ENCODE assay signal across 16 mouse cellular contexts in the genomic region with DNA sequence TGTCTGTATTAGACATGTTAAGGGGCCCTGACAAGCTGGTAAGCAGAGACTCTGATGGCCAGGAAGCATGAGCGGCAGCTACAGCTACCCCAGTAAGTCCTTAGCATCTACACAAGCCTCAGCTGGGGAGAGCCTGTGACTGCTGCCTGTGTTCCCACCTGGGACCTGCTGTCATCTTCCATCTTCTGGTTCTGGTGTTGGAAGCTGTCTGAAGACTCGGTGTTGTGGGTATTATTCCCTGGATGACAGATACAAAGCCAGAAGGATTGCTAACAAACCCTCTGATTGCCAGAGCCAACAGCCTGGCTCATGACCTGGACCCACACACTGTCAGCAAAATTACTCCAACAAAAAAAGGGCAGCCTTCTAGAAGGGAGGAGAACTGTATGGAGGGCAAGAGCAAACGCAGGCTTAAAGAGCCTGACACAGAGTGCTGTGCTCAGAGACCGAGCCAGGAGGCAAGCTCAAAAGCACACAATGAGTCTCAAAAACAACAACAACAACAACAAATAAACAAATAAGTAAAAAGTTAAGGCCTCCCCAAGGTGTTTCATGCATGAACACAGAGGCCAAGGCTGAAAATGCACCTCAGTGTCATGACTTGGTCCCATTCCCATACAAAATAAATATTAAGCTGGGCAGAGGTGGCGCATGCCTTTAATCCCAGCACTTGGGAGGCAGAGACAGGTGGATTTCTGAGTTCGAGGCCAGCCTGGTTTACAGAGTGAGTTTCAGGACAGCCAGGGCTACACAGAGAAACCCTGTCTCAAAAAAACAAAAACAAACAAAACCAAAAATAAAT. TPM values are rescaled to one million over a fixed set of nuclear protein-coding genes. Genes with fewer than 3 reads are reported as not detected.
A peak's percentile ranks its signal among the peaks of the same experiment; 100 is the strongest.
DNase-seq lines count a peak whose midpoint lies in the region; ATAC-seq and TF ChIP-seq lines count a peak whose summit lies in the region.
"Had no signal": no experiment of that assay in that cellular context is flagged by ENCODE, and none has a peak within 500 bp of the region (broad histone marks: within the 10 kb centered on the region; RNA-seq: fewer than 3 reads in every experiment).

No protein-coding gene starts in this region.

- H3K4me3 ChIP-seq in lung, embryonic 15.5 days: no peak overlapping the region
- no peak overlapping the region for H3K4me3 ChIP-seq in small intestine, adult 2 months (ENCODE audit: low read depth, low read length)
- H3K4me3 ChIP-seq: forebrain, embryonic 10.5 days; hindbrain, embryonic 12.5 days; liver, embryonic 15.5 days had no signal

- 68% methylated on average over 6 of the region's 6 CpGs for WGBS in lung, embryonic 15.5 days
- WGBS in small intestine, adult 2 months: 57% methylated on average over 6 of the region's 6 CpGs

- H3K36me3 ChIP-seq in lung, embryonic 15.5 days: no peaks in the 10 kb centered on the region
- no peaks in the 10 kb centered on the region for H3K36me3 ChIP-seq in small intestine, adult 2 months (ENCODE audit: control insufficient read depth, insufficient read depth, low read length)
- H3K36me3 ChIP-seq: forebrain, embryonic 10.5 days; hindbrain, embryonic 12.5 days; liver, embryonic 15.5 days had no signal

- 0 out of 2 replicates have a peak, but pooled peaks cover 4% of the 10 kb centered on the region for H3K4me1 ChIP-seq in lung, embryonic 15.5 days
- H3K4me1 ChIP-seq in small intestine, adult 2 months (ENCODE audit: control insufficient read depth, insufficient read depth, insufficient read length, low read length): peaks cover 22% of the 10 kb centered on the region; the same call in 1 of the 2 replicates
- H3K4me1 ChIP-seq: forebrain, embryonic 10.5 days; liver, embryonic 15.5 days had no signal

- no peak for TF ChIP-seq POLR2A in small intestine, adult 2 months (IDR thresholded peaks at IDR 0.05; ENCODE audit: low read depth, low read length)

- ATAC-seq in lung, embryonic 15.5 days (ENCODE audit: borderline replicate concordance, extremely low read depth, low FRiP score, low TSS enrichment): no peak
- ATAC-seq in megakaryocyte progenitor cell, adult 5-6 weeks (replicated peaks; ENCODE audit: poor library complexity): no peak

- no peak overlapping the region for H3K9ac ChIP-seq in lung, embryonic 15.5 days
- H3K9ac ChIP-seq: hindbrain, embryonic 12.5 days; liver, embryonic 15.5 days had no signal

- H3K27me3 ChIP-seq in lung, embryonic 15.5 days: no peaks in the 10 kb centered on the region
- H3K27me3 ChIP-seq in small intestine, adult 2 months (ENCODE audit: control insufficient read depth, insufficient read depth, low read length): no peaks in the 10 kb centered on the region
- H3K27me3 ChIP-seq: hindbrain, embryonic 12.5 days; liver, embryonic 15.5 days had no signal

- no peak overlapping the region; the same call in 1 of the 2 replicates for H3K4me2 ChIP-seq in lung, embryonic 15.5 days
- H3K4me2 ChIP-seq: hindbrain, embryonic 12.5 days; liver, embryonic 15.5 days had no signal

- peak overlapping the region; percentile 78 for H3K27ac ChIP-seq in lung, embryonic 15.5 days
- 0 out of 2 replicates have a peak overlapping the region, but pooled peaks have one; percentile 10 for H3K27ac ChIP-seq in small intestine, adult 2 months (ENCODE audit: insufficient read depth, low read depth, low read length)
- H3K27ac ChIP-seq: forebrain, embryonic 10.5 days; hindbrain, embryonic 12.5 days had no signal

- TF ChIP-seq CTCF in small intestine, adult 2 months (IDR thresholded peaks at IDR 0.05; ENCODE audit: extremely low read depth, insufficient read length, insufficient replicate concordance, low read depth, low read length): no peak

- DNase-seq in heart, adult 11 months: peak; percentile 62
- DNase-seq in heart, adult 8-10 months (ENCODE audit: low spot score): no peak
- no peak for DNase-seq in lung, postnatal 10 days
- peak; percentile 51 to 53 for DNase-seq in kidney, adult 8-10 months
- no peak for DNase-seq in spleen, postnatal 14 days (ENCODE audit: low spot score in 2 of 2)
- DNase-seq: adrenal gland, postnatal 10 days; cerebellum, adult 8-10 months; left cerebral cortex, postnatal 4 days had no signal

- no peaks in the 10 kb centered on the region for H3K9me3 ChIP-seq in lung, embryonic 15.5 days
- H3K9me3 ChIP-seq: forebrain, embryonic 10.5 days; hindbrain, embryonic 12.5 days; liver, embryonic 15.5 days had no signal

RNA-seq across cellular contexts. Expression of a gene that starts 8.1 kb away (rescaled TPM):
- under 1 TPM; 0.25 to 1.00 (median 0.56) TPM for total RNA-seq in heart, adult 8-10 months (2022)
- 0.82 and 1.4 TPM in 2 replicates for polyA plus RNA-seq in lung, embryonic 15.5 days (2015; fragmentation: Nextera tagmentation; extraction: Ambion mirVana)
- polyA plus RNA-seq in small intestine, adult 2 months (2012; rRNA removed): 211 and 406 TPM in 2 replicates
- total RNA-seq in megakaryocyte progenitor cell, adult 5-6 weeks (2015): 1.2 TPM in 1 of 2 replicates, not detected in the other
- 0.79 and 1.1 TPM in 2 replicates for total RNA-seq in megakaryocyte progenitor cell, adult 5-6 weeks (2017)
- total RNA-seq: adrenal gland, postnatal 10 days; left cerebral cortex, postnatal 4 days; megakaryocyte-erythroid progenitor cell, adult 5-6 weeks; monocyte, adult 5-6 weeks had no signal

Comparison
In these comparisons a context has a peak if more than half of its experiments do, and no peak if none do; other contexts are left out.
1. DNase-seq: peak in heart, adult 11 months (single experiment) and kidney, adult 8-10 months (2 of 2); none in heart, adult 8-10 months (single experiment), lung, postnatal 10 days (single experiment) and spleen, postnatal 14 days (0 of 2).